Mouse (Mus musculus) forebrain, embryonic 16.5 days (tissue): ENCODE results near the gene Glrx5. TPM values are rescaled to one million over a fixed set of nuclear protein-coding genes. Genes with fewer than 3 reads are reported as not detected.

Source experiments
- ATAC-seq: fragments of 200-750 bp; cut with Nextera tagmentation; 2 replicates; pipeline ENCODE4 v1.8.0; 2017; ENCODE audit warnings: mild to moderate bottlenecking, moderate library complexity
- H3K27ac ChIP-seq: fragments of 300-500 bp; sonication (generic); 2 replicates; pipeline ENCODE4 v1.5.1; 2014; ENCODE audit warnings: low read length, control low read depth
- H3K27me3 ChIP-seq: fragments of 300-500 bp; sonication (generic); replicated peaks from 2 replicates; pipeline ENCODE4 v1.6.1; 2014; ENCODE audit warnings: low read length; ENCODE audit not compliant: control insufficient read depth, insufficient read depth
- H3K36me3 ChIP-seq: fragments of 300-500 bp; sonication (generic); 2 replicates; pipeline ENCODE4 v1.6.1; 2014; ENCODE audit not compliant: control insufficient read depth, insufficient read depth
- H3K4me1 ChIP-seq: fragments of 300-500 bp; sonication (generic); replicated peaks from 2 replicates; pipeline ENCODE4 v1.6.1; 2014; ENCODE audit warnings: low read length; ENCODE audit not compliant: control insufficient read depth, insufficient read depth
- H3K4me2 ChIP-seq: fragments of 300-500 bp; sonication (generic); 2 replicates; pipeline ENCODE4 v1.6.1; 2014; ENCODE audit warnings: mild to moderate bottlenecking, low read length, control low read depth
- H3K4me3 ChIP-seq: fragments of 300-500 bp; sonication (generic); replicated peaks from 2 replicates; pipeline ENCODE4 v1.5.1; 2014; ENCODE audit warnings: mild to moderate bottlenecking, low read length, control low read depth
- H3K9ac ChIP-seq: fragments of 300-500 bp; sonication (generic); replicated peaks from 2 replicates; pipeline ENCODE4 v1.6.1; 2014; ENCODE audit warnings: low read depth, low read length, control low read depth
- H3K9me3 ChIP-seq: fragments of 300-500 bp; sonication (generic); 2 replicates; pipeline ENCODE4 v1.6.1; 2016; ENCODE audit warnings: low read length; ENCODE audit not compliant: control insufficient read depth
- WGBS: fragments of 180-500 bp; shearing (Covaris S2); extraction: QIAGEN DNeasy Blood & Tissue Kit; methylation state at CpG from one replicate; pipeline ENCODE4 v1.1.7; 2014; 5-methylcytosine and 5-hydroxymethylcytosine counted together
- polyA plus RNA-seq: library from polyadenylated mRNA; unstranded; fragments of >200 nt; fragmentation: Nextera tagmentation; extraction: Ambion mirVana; gene quantifications from 2 replicates; pipeline ENCODE4 v1.2.1, GENCODE M21; 2015

The Glrx5 gene
- polyA plus RNA-seq, 1 experiment from 2014 or later = 133 TPM

DNA sequence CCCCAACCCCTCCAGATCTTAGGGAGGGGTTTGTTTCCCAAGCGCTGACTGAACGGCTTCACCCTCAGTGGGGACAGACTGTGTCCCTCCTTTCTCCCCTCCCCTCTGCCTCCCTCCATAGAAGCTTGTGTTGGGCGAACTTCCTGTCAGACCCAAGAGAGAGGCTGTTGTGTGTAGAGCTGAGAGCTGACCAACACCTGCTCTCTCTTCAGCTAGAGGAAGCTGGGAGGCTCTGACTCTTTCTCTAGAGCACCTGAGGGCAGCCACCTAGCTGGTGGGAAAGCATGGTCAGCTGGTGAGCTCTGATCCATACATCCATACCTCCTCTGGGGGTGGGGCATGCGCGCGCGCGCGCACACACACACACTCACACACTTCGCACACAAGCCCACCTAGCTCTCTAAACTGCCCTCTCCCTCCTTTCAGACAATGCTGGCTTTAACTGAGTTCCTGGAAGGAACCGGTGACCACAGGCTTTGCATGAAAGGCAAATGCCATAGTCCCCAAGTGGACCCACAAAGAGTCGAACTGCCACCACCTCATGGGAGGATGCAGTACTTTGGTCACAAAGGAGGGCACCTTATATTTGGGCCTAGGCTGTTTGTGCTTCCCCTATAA lies 37.1 kb upstream of the Glrx5 start:
- WGBS = 91% methylated on average over 12 of the region's 12 CpGs
- no peak for ATAC-seq
- Histone ChIP-seq H3K4me2 (no peak overlapping the region), H3K4me1 (no peaks in the 10 kb centered on the region), H3K4me3 (no peak overlapping the region), H3K9ac (no peak overlapping the region), H3K27ac (no peak overlapping the region), H3K9me3 (no peaks in the 10 kb centered on the region), H3K36me3 (no peaks in the 10 kb centered on the region), H3K27me3 (no peaks in the 10 kb centered on the region)

DNA sequence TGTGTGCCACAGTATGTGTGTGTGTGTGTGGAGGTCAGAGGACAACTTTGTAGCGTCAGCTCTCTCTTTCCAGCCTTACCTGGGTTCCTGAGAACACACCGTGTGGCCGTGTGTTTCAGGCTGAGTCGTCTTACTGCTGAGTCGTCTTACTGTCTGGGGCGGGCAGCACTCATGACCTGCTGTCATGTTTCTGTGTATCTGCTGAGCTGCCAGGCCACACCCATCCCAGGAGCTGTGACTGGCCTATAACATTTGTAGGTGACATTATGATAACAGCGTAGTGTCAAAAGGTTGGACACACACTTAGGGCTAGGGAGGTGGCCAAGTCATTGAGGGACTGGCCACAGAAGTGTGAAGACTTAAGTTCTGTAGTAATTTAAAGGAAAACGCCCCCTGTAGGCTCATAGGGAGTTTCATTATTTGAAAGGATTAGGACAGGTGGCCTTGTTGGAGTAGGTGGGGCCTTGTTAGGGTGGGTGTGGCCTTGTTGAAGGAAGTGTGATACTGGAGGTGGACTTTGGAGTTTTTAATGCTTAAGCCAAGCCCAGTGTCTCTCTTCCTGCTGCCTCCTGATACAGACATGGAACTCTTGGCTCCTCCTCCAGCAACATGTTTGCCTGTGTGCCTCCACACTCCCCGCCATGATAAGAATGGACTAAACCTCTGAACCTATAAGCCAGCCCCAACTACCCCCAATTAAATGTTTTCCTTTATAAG lies 36.3 kb upstream of the Glrx5 start:
- Histone ChIP-seq H3K9ac (no peak overlapping the region), H3K4me1 (no peaks in the 10 kb centered on the region), H3K9me3 (no peaks in the 10 kb centered on the region), H3K27me3 (no peaks in the 10 kb centered on the region), H3K27ac (no peak overlapping the region), H3K4me3 (no peak overlapping the region), H3K36me3 (no peaks in the 10 kb centered on the region), H3K4me2 (no peak overlapping the region)
- no peak for ATAC-seq
- WGBS = 80% methylated on average over 9 of the region's 9 CpGs

DNA sequence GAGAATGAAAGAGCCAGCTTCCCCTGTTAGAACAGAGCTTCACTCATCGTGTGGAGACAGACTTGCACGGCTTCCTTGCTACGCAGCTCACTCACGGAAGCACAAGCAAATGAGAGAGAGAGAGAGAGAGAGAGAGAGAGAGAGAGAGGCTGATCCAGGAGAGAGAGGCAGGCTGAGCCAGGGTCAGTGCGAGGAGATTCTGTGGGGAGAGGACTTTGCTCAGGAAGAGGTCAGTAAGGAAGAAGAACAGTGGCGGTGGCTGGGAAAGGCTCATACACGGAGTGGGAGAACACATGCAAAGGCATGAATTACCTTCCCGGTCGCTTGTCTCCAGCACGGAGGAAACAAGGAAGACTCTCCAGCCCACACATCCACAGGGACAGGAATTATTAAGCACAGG lies 35.3 kb upstream of the Glrx5 start:
- no peak overlapping the region for H3K27ac ChIP-seq
- ATAC-seq = no peak
- no peaks in the 10 kb centered on the region for H3K9me3 ChIP-seq
- H3K4me1 ChIP-seq = no peaks in the 10 kb centered on the region
- H3K36me3 ChIP-seq = no peaks in the 10 kb centered on the region
- no peaks in the 10 kb centered on the region for H3K27me3 ChIP-seq
- no peak overlapping the region for H3K9ac ChIP-seq
- WGBS = 87% methylated on average over 10 of the region's 10 CpGs
- no peak overlapping the region for H3K4me2 ChIP-seq
- H3K4me3 ChIP-seq = no peak overlapping the region

DNA sequence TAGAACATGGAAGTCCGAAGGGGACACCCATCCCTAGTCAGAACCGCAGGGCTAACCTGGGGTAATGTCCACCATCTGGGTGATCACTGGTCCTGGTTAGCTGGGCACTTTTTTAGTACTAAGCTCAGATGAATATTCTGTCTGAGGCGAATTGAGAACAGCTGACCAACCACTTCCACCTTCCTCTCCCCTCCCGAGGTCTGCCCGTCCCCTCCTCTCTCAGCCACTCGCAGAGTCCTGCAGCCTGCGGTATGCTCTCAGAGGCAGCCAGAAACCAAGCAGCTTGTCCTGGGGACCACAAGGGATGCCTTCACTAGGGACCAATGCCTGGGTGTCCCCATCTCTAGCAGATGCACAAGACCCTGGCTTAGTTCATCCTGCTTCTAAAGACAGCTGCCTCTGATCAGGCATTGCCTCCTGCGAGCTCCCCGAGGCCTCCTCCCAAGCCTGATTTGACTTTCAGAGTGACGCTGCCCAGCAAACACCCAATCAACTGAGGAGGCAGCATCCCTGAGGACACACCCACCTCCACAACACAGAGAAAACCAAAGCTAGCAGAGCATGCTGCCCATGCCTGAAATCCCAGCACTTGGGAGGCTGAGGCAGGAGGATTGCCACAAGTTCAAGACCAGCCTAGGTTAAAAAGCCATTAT lies 34.7 kb upstream of the Glrx5 start:
- H3K9me3 ChIP-seq = no peaks in the 10 kb centered on the region
- H3K4me1 ChIP-seq = no peaks in the 10 kb centered on the region
- H3K36me3 ChIP-seq = no peaks in the 10 kb centered on the region
- WGBS = 83% methylated on average over 10 of the region's 10 CpGs
- ATAC-seq = no peak
- H3K27ac ChIP-seq = no peak overlapping the region
- H3K4me3 ChIP-seq = no peak overlapping the region
- H3K9ac ChIP-seq = no peak overlapping the region
- H3K27me3 ChIP-seq = no peaks in the 10 kb centered on the region
- H3K4me2 ChIP-seq = no peak overlapping the region

DNA sequence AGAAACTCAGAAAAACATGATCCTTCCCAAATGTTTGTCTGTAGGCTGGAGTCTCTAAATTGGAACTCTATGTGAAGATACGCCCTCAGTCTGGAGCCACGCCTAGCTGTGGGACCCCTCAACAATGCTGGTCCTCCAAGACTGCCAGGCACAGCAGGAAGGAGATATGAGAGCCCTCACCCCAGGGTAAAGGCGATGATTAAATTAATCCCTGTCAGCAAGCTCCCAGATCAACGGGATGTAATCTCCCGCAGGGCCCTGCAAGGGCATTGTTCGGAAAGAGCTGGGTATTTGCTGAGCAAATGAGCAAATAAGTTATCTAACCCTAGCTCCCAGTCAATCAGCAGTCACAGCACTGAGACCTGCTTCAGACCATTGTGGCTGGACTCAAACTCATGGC lies 33.9 kb upstream of the Glrx5 start:
- Histone ChIP-seq H3K4me1 (no peaks in the 10 kb centered on the region), H3K4me2 (no peak overlapping the region), H3K9ac (no peak overlapping the region), H3K36me3 (no peaks in the 10 kb centered on the region), H3K9me3 (no peaks in the 10 kb centered on the region), H3K27ac (no peak overlapping the region), H3K27me3 (no peaks in the 10 kb centered on the region), H3K4me3 (no peak overlapping the region)
- ATAC-seq = no peak
- WGBS = 45% methylated on average over 6 of the region's 6 CpGs

DNA sequence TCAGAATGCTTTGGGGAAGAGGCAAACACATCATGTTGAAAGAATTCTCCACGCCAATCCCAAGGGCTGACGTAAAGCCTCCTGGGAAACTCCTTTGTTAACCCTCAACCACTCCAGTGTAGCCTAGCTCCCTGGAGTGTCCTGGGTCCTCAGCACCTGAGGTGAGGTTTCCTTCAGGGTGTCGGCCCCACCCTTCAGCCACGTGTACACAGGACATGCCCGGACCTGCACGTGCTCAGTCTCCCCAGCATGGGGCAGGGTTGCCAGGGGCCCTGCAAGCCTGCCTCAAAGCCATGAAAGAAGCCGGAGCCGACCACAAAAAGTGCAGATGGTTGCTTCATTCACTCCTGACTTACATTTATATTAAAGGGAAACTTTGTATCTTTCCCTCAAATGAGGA lies 33.3 kb upstream of the Glrx5 start:
- no peak for ATAC-seq
- WGBS = 57% methylated on average over 8 of the region's 8 CpGs

DNA sequence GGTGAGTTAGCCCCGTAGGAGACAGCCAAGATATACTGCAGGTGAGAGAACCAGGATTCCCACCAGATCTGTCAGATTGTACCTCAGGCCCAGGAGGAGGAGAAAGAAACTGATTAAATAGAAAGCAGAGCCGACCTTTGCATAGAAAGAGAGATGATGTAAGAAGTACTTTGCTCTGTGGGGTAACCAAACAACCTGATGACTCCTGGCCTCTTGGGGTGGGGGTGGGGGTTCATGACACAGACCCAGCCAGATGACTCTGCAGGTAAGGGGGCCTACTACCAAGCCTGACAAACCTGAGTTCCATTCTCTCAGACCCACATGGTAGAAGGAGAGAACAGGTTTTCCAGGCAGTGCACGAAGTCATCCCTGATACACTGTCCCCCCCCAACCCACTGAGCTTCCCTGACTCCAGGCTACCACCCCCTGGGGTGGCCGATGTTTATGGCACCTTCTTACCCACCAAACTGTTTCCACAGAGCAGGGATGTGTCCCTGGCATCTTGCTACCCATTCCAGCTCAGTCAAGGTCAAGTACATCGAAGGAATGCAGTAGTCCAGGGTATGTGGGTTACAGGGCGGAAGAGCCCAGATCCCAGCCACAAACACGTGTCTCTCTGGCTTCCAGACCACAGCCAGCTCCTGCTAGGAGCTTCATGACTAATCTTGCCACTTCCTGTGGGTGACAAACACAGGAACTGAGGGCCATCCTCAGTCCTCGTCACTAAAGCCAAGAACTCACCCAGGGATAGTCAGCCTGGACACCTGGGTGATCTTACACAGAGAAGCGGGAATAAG lies 31.8 kb upstream of the Glrx5 start:
- H3K4me2 ChIP-seq = no peak overlapping the region
- H3K9ac ChIP-seq = no peak overlapping the region
- H3K4me1 ChIP-seq = no peaks in the 10 kb centered on the region
- no peak overlapping the region for H3K27ac ChIP-seq
- no peaks in the 10 kb centered on the region for H3K9me3 ChIP-seq
- WGBS = 87% methylated on average over 9 of the region's 9 CpGs
- no peaks in the 10 kb centered on the region for H3K36me3 ChIP-seq
- H3K27me3 ChIP-seq = no peaks in the 10 kb centered on the region
- no peak overlapping the region for H3K4me3 ChIP-seq
- no peak for ATAC-seq

More for the DNA sequence above, 33.3 kb upstream of the Glrx5 start:
- no peak overlapping the region for H3K4me2 ChIP-seq
- no peak overlapping the region for H3K4me3 ChIP-seq
- H3K9ac ChIP-seq = no peak overlapping the region
- no peaks in the 10 kb centered on the region for H3K4me1 ChIP-seq
- H3K9me3 ChIP-seq = no peaks in the 10 kb centered on the region
- no peak overlapping the region for H3K27ac ChIP-seq
- H3K36me3 ChIP-seq = no peaks in the 10 kb centered on the region
- H3K27me3 ChIP-seq = no peaks in the 10 kb centered on the region

DNA sequence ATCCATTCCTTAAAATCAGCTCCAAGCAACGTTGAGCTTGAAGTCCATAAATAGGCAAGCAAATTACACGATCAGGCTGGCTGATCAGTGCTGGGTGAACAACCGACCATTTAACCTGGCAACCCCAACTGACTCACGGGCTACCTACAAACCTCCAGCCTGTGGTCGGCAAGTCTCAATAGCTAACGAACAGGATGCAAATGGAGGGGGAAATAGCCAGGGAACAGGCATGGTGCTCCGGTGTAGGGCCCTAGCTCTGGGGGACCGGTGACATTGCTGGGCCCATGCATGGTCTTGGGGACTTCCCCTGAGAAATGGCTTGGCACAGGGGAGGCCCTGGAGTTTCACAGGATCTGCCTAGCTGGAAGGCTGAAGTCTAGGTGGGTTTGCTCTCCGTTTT lies 31.2 kb upstream of the Glrx5 start:
- Histone ChIP-seq H3K4me2 (no peak overlapping the region), H3K9me3 (no peaks in the 10 kb centered on the region), H3K27me3 (no peaks in the 10 kb centered on the region), H3K4me3 (no peak overlapping the region), H3K9ac (no peak overlapping the region), H3K4me1 (no peaks in the 10 kb centered on the region), H3K27ac (no peak overlapping the region), H3K36me3 (no peaks in the 10 kb centered on the region)
- WGBS = 86% methylated on average over 9 of the region's 9 CpGs
- no peak for ATAC-seq
